Mouse (Mus musculus) neural tube, embryonic 15.5 days (tissue): ENCODE results near the gene Tas1r1. TPM values are rescaled to one million over a fixed set of nuclear protein-coding genes. Genes with fewer than 3 reads are reported as not detected.
A peak's percentile ranks its signal among the peaks of the same experiment; 100 is the strongest.

ENCODE experiments used
- ATAC-seq: fragments of 200-750 bp; cut with Nextera tagmentation; 2 replicates; pipeline ENCODE4 v1.8.0; 2017; ENCODE audit warnings: mild to moderate bottlenecking, moderate TSS enrichment, moderate library complexity; ENCODE audit not compliant: low FRiP score
- H3K27ac ChIP-seq: fragments of 300-500 bp; sonication (generic); replicated peaks from 2 replicates; pipeline ENCODE4 v1.5.1; 2015; ENCODE audit warnings: mild to moderate bottlenecking, inconsistent platforms
- H3K27me3 ChIP-seq: fragments of 300-500 bp; sonication (generic); replicated peaks from 2 replicates; pipeline ENCODE4 v1.6.1; 2015; ENCODE audit warnings: inconsistent platforms
- H3K36me3 ChIP-seq: fragments of 300-500 bp; sonication (generic); 2 replicates; pipeline ENCODE4 v1.6.1; 2015; ENCODE audit warnings: inconsistent platforms
- H3K4me1 ChIP-seq: fragments of 300-500 bp; sonication (generic); 2 replicates; pipeline ENCODE4 v1.6.1; 2015; ENCODE audit warnings: inconsistent platforms
- H3K4me2 ChIP-seq: fragments of 300-500 bp; sonication (generic); 2 replicates; pipeline ENCODE4 v1.6.1; 2015; ENCODE audit warnings: inconsistent platforms, mild to moderate bottlenecking, moderate library complexity
- H3K4me3 ChIP-seq: fragments of 300-500 bp; sonication (generic); replicated peaks from 2 replicates; pipeline ENCODE4 v1.5.1; 2015; ENCODE audit warnings: mild to moderate bottlenecking, inconsistent platforms
- H3K9ac ChIP-seq: fragments of 300-500 bp; sonication (generic); replicated peaks from 2 replicates; pipeline ENCODE4 v1.6.1; 2015; ENCODE audit warnings: mild to moderate bottlenecking, inconsistent platforms
- H3K9me3 ChIP-seq: fragments of 300-500 bp; sonication (generic); replicated peaks from 2 replicates; pipeline ENCODE4 v1.6.1; 2016; ENCODE audit warnings: inconsistent platforms
- WGBS: fragments of 180-500 bp; shearing (Covaris S2); methylation state at CpG from one replicate; pipeline ENCODE4 v1.1.7; 2015; ENCODE audit warnings: mixed read lengths; 5-methylcytosine and 5-hydroxymethylcytosine counted together
- polyA plus RNA-seq: library from polyadenylated mRNA; unstranded; fragments of >200 nt; fragmentation: Nextera tagmentation; extraction: Ambion mirVana; gene quantifications from 2 replicates; pipeline ENCODE4 v1.2.1, GENCODE M21; 2015

Gene Tas1r1
- polyA plus RNA-seq, 1 experiment from 2014 or later, result 2.2 TPM

DNA sequence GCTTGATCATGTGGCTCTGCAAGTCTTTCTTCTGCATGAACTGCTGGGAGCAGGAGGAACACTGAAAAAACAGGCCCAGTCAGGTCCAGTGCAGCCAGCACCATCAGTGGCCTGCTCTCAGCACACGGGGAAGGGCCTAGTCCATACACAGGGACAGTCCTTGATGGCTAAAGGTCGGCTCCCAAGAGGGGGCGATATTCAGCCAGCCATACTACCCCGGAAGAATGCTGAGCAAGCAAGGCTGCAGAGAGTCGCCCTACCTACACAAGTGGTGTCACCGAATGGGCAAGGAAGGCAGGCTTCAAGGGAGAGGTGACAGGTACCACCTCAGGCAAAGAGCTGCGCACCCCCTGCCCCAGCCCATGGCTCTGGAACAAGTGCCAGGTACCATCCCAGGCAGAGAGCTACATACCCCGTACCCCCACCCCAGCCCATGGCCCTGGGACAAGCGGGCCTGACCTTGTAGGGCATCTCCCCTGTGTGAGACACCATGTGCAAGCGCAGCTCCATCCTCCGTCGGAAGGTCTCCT, 16.7 kb downstream of the Tas1r1 start:
- Histone ChIP-seq H3K4me2 (no peak overlapping the region), H3K4me3 (no peak overlapping the region), H3K9me3 (no peaks in the 10 kb centered on the region), H3K36me3 (peaks cover 61% of the 10 kb centered on the region), H3K9ac (no peak overlapping the region), H3K27me3 (no peaks in the 10 kb centered on the region), H3K4me1 (peaks cover 38% of the 10 kb centered on the region), H3K27ac (no peak overlapping the region)
- 80% methylated on average over 12 of the region's 12 CpGs for WGBS
- ATAC-seq, result no peak

DNA sequence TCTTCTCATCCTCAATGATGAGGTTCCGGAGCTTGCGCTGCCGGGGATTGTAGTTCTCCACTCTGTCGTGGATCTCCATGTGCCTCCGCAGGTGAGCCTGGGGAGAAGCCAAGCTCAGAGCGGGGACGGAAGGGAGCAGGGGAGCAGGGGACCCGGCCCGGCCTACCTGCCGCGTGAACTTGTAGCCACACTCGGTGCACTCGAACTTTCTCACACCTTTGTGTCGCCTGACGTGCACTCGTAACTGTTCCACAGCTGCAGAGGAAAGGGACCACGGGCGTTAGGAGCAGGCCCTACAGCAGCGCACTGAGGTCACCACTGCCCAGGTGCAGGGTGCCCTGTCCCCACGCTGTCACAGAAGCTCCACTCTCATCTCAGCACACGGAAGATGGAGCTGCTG, 18.3 kb downstream of the Tas1r1 start:
- ATAC-seq, result no peak
- Histone ChIP-seq H3K4me2 (no peak overlapping the region), H3K27me3 (no peaks in the 10 kb centered on the region), H3K27ac (no peak overlapping the region), H3K4me3 (no peak overlapping the region), H3K9ac (no peak overlapping the region), H3K9me3 (no peaks in the 10 kb centered on the region), H3K4me1 (peaks cover 22% of the 10 kb centered on the region), H3K36me3 (peaks cover 74% of the 10 kb centered on the region)
- WGBS, result 94% methylated on average over 21 of the region's 21 CpGs

DNA sequence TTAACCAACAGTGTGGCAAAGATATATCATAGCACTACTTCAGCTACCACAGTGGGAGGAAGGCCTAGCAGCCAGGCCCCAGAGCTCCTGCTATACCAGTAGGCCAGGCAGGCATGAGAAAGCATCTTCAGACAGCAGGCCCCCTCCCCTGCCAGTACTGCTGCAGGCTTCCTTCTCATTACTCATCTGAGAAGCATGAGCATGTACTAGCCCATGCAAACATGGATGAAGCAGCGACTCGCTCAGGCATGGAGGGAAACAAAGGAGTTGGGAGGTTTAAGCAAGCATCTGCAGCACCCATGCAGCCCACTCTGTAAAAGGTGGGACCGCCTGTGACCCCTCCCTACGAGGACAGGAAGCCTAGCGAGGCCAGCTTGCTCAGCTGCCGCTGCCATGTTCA, 19.3 kb downstream of the Tas1r1 start:
- no peak overlapping the region for H3K4me2 ChIP-seq
- no peak overlapping the region for H3K27ac ChIP-seq
- H3K36me3 ChIP-seq, result peaks cover 81% of the 10 kb centered on the region
- peaks cover 12% of the 10 kb centered on the region for H3K4me1 ChIP-seq
- H3K4me3 ChIP-seq, result no peak overlapping the region
- 90% methylated on average over 6 of the region's 6 CpGs for WGBS
- no peak for ATAC-seq
- no peaks in the 10 kb centered on the region for H3K9me3 ChIP-seq
- no peak overlapping the region for H3K9ac ChIP-seq
- no peaks in the 10 kb centered on the region for H3K27me3 ChIP-seq

DNA sequence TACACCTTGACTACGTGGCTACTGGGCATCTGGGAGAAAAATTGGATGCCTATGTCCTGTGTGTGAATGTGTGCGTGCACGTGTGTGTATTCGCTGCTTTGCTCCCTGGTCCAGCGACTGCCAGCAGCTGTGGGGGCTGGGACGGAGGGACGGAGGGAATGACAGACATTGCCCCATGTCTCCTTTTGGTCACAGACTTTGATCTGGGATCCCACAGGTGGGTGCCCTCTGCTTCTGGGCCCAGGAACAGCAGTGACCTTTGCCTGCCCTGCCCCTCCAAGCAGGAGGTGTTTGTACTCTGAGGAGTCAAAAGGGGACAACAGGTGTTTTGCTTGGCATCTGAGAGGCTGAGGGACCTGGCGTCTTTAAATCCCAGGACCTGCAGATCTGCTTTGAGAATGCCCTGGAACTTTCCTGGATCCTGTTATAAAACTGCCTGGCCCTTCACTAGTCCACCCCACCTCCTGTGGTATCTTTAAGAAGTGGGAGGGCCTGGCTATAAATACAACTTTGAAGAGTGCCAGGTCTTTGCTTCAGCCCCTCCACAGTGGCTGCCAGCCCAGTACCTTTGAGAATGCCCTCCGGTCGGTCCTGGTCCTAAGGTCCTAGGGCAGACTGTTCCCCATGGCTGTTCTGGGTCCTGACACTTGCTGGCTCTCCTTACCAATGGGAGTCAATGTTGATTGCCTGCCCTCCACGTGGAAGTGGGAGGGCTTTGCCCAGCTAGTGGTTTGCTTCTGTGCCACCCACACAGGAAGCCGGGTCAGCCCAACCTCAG, 25.1 kb downstream of the Tas1r1 start:
- Histone ChIP-seq H3K36me3 (peaks cover 36% of the 10 kb centered on the region), H3K9me3 (no peaks in the 10 kb centered on the region), H3K4me1 (peaks cover 31% of the 10 kb centered on the region), H3K9ac (no peak overlapping the region), H3K4me3 (no peak overlapping the region), H3K27me3 (peaks cover 17% of the 10 kb centered on the region), H3K4me2 (no peak overlapping the region), H3K27ac (no peak overlapping the region)
- ATAC-seq, result no peak
- WGBS, result 85% methylated on average over 12 of the region's 12 CpGs

DNA sequence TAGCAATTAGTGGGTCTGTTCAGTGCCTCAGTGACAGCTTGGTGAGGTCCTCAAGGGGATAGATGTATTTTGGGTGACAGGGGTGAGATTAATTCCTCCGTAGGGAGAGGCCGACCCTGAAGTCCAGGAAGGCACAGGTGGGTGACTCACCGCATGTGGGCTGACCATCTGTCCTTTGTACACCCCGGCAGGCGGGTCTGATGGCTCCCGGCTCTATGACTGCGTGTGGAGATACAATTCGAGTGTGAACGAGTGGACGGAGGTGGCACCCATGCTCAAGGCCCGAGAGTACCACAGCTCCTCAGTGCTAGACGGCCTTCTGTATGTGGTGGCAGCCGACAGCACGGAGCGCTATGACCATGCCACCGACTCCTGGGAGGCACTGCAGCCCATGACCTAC, 26.3 kb downstream of the Tas1r1 start:
- H3K27ac ChIP-seq, result no peak overlapping the region
- ATAC-seq, result no peak
- H3K36me3 ChIP-seq, result peaks cover 34% of the 10 kb centered on the region
- H3K4me3 ChIP-seq, result no peak overlapping the region
- WGBS, result 92% methylated on average over 16 of the region's 16 CpGs
- H3K27me3 ChIP-seq, result peaks cover 25% of the 10 kb centered on the region
- H3K9ac ChIP-seq, result no peak overlapping the region
- H3K4me2 ChIP-seq, result no peak overlapping the region
- H3K4me1 ChIP-seq, result peaks cover 42% of the 10 kb centered on the region
- H3K9me3 ChIP-seq, result no peaks in the 10 kb centered on the region

DNA sequence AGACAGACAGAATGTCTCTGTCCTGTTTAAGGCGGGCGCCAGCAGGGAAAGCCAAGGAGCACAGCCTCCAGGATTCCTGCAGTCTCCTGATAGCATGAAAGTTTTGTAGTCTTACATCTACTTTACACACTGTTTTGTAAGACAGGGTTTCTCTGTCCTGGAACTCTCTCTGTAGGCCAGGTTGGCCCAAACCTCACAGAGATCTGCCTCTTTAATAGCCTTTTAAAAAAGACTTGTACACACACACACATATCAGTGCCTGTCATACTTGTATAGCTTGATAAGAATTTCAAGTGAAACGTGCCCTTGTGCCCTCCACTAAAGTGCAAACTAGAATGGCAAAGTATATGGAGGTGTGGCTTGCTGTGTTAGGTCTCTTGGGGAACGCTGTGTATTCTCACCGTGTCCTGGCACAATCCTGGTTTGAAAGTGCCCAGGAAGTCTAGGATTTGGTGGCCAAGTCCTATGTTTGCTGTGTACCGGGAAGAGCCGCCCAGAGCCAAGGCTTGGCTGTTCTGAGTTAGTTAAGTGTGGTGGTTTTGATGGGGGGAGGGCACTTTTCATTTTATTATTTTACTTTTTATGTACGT, 27.1 kb downstream of the Tas1r1 start:
- Histone ChIP-seq H3K9me3 (no peaks in the 10 kb centered on the region), H3K9ac (no peak overlapping the region), H3K4me3 (peak overlapping the region; percentile 85), H3K36me3 (peaks cover 31% of the 10 kb centered on the region), H3K27me3 (peaks cover 33% of the 10 kb centered on the region), H3K27ac (no peak overlapping the region), H3K4me2 (peak overlapping the region; percentile 100), H3K4me1 (peaks cover 42% of the 10 kb centered on the region)
- no peak for ATAC-seq
- WGBS, result 84% methylated on average over 8 of the region's 8 CpGs

DNA sequence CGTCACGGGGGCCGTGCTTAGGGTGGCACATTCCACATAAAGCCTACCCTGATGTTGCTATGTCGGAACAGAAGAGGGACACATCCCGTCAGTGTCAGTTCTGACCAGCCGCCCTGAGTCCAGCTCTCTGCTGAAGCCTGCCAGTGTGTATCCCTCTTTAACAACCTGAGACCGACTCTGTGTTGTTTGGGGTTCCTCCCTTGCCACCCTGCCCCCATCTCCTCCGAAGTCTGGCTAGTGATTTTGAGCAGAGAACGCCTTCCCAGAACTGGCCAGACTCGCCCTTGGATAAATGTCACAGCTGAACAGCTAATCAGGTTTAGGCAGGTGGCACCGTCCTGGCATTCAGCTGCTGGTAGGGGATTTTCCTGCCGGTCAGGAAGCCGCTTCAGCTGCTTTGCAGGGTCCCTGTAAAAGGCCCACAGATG, 27.6 kb downstream of the Tas1r1 start:
- no peak for ATAC-seq
- Histone ChIP-seq H3K27me3 (peaks cover 34% of the 10 kb centered on the region), H3K4me2 (peak overlapping the region; percentile 100), H3K9me3 (no peaks in the 10 kb centered on the region), H3K4me1 (peaks cover 42% of the 10 kb centered on the region), H3K27ac (no peak overlapping the region), H3K9ac (peak overlapping the region; percentile 66), H3K4me3 (peak overlapping the region; percentile 85), H3K36me3 (peaks cover 27% of the 10 kb centered on the region)
- 13% methylated on average over 13 of the region's 13 CpGs for WGBS

DNA sequence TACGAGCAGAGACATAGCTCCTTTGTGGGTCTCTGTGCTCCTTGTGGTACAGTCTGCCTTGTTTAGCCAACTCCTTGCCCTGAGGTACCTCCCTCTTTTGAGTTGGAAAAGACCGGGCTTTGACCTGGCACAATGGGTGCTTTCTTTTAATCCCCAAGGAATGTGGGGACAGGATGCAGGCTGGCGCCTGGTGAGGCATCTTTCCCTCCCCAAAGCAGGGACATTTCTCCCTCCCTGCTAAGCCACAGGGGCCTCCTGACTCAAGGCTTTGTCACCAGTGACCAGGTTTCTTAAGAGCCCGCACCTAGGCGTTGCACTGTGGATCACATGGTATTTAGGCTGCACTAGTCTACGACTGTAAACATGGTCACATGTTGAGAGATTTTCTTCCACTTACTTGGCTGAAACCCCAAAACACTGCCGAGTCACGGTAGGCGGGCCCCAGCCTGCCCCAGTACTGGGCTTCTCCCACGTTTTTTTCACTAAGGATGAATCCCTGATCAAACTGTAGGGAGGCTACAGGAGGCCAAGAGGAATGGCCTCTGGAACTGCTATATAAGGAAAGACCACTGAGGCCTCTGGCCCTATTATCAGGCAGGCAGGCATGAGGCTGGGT, 28.2 kb downstream of the Tas1r1 start:
- H3K27me3 ChIP-seq, result peaks cover 34% of the 10 kb centered on the region
- H3K4me1 ChIP-seq, result peaks cover 42% of the 10 kb centered on the region
- ATAC-seq, result no peak
- H3K9ac ChIP-seq, result peak overlapping the region; percentile 66
- WGBS, result 6% methylated on average over 10 of the region's 10 CpGs
- H3K4me3 ChIP-seq, result peak overlapping the region; percentile 85
- H3K36me3 ChIP-seq, result peaks cover 22% of the 10 kb centered on the region
- peak overlapping the region; percentile 100 for H3K4me2 ChIP-seq
- H3K9me3 ChIP-seq, result no peaks in the 10 kb centered on the region
- H3K27ac ChIP-seq, result 0 out of 2 replicates have a peak overlapping the region, but pooled peaks have one; percentile 28

DNA sequence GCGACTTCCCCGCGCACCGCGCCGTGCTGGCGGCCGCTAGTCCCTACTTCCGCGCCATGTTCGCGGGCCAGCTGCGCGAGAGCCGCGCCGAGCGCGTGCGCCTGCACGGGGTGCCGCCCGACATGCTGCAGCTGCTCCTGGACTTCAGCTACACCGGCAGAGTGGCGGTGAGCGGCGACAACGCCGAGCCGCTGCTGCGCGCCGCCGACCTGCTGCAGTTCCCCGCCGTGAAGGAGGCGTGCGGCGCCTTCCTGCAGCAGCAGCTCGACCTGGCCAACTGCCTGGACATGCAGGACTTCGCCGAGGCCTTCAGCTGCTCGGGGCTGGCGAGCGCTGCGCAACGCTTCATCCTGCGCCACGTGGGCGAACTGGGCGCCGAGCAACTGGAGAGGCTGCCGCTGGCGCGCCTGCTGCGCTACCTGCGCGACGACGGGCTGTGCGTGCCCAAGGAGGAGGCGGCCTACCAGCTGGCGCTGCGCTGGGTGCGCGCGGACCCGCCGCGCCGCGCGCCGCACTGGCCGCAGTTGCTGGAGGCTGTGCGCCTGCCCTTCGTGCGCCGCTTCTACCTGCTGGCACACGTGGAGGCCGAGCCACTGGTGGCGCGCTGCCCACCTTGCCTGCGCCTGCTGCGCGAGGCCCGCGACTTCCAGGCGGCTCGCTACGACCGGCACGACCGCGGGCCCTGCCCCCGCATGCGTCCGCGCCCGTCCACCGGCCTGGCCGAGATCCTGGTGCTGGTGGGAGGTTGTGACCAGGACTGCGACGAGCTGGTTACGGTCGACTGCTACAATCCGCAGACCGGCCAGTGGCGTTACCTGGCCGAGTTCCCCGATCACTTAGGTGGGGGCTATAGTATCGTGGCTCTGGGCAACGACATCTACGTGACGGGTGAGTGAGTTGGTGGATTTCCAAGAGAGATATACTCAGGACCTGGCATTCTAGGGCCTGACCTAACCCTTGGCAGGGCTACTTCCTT, 29.0 kb downstream of the Tas1r1 start:
- peak overlapping the region; percentile 87 for H3K27ac ChIP-seq
- H3K9me3 ChIP-seq, result no peaks in the 10 kb centered on the region
- WGBS, result under 1% methylated on average over 109 of the region's 115 CpGs
- H3K9ac ChIP-seq, result peak overlapping the region; percentile 66
- peaks cover 42% of the 10 kb centered on the region for H3K4me1 ChIP-seq
- H3K4me3 ChIP-seq, result peak overlapping the region; percentile 85
- peaks cover 34% of the 10 kb centered on the region for H3K27me3 ChIP-seq
- H3K4me2 ChIP-seq, result peak overlapping the region; percentile 100
- peak; percentile 78 for ATAC-seq
- H3K36me3 ChIP-seq, result peaks cover 14% of the 10 kb centered on the region

DNA sequence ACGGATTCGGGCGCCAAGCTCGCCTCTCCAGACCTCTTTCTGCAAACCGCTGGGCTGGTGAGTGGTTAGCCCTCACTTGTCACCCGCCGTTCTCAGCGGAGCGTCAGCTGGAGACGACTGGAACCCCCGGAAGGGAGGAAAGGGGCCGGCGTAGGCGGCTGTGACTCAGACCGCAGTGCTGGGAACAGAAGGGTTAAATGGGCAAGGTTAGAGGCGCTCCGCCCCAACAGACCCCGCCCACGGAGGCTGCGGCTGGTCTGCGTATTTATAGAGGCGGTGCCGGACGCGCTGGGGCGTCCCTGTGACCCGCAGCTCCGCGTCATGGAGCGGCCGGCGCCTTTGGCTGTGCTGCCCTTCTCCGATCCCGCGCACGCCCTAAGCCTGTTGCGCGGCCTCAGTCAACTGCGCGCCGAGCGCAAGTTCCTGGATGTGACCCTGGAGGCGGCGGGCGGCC, 29.7 kb downstream of the Tas1r1 start, which contains the start of gene Klhl21:
Gene Klhl21, plus strand, starts transcription at position 182 of the 454 bp plus-strand sequence.
- peaks cover 42% of the 10 kb centered on the region for H3K4me1 ChIP-seq
- WGBS, result under 1% methylated on average over 45 of the region's 45 CpGs
- H3K36me3 ChIP-seq, result peaks cover 7% of the 10 kb centered on the region
- H3K4me3 ChIP-seq, result peak within 1 kb of the TSS; percentile 85
- H3K27ac ChIP-seq, result peak within 1 kb of the TSS; percentile 87
- peak within 1 kb of the TSS; percentile 100 for H3K4me2 ChIP-seq
- H3K27me3 ChIP-seq, result peaks cover 34% of the 10 kb centered on the region
- ATAC-seq, result peak; percentile 91
- peak within 1 kb of the TSS; percentile 66 for H3K9ac ChIP-seq
- H3K9me3 ChIP-seq, result no peaks in the 10 kb centered on the region

DNA sequence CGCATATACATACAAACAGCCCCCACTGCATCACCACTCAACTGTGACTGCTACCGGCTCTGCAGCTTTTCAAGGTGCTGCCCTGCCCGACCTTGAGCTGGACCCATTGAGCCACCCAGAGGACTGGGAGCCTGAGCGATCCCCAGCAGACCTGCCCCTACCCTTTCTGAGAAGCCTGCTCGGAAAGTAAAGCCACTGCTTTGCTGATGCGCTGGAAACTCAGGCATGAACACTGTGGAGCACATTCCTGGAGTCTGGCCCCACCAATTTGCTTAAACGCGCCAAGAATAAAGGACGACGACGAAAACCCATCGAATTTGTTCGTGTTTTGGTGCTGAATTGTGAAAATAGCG, 30.2 kb downstream of the Tas1r1 start:
- ATAC-seq, result 0 out of 2 replicates have a peak, but pooled peaks have one; percentile 14

More for the DNA sequence above, 30.2 kb downstream of the Tas1r1 start:
- WGBS, result under 1% methylated on average over 14 of the region's 14 CpGs
- Histone ChIP-seq H3K4me2 (peak overlapping the region; percentile 100), H3K36me3 (peaks cover 7% of the 10 kb centered on the region), H3K4me1 (peaks cover 42% of the 10 kb centered on the region), H3K27ac (peak overlapping the region; percentile 87), H3K9ac (peak overlapping the region; percentile 66), H3K27me3 (peaks cover 34% of the 10 kb centered on the region), H3K4me3 (peak overlapping the region; percentile 85), H3K9me3 (no peaks in the 10 kb centered on the region)
